Mouse (Mus musculus): ENCODE measurements around the gene Calm5.
"Not testable (repeated sequence)": the region's sequence is repeated elsewhere in the genome, so short reads cannot be mapped to it uniquely, and the experiment has no call there.

The Calm5 gene

GRCm38 (mm10) chr13:3853648-3854333, at the start of gene Calm5:
Calm5 (plus strand) TSS chr13:3854173.
- in situ Hi-C loops (cut with MboI, MseI) = not testable (repeated sequence)

GRCm38 (mm10) chr13:3804186-3804585, 49.8 kb upstream of the Calm5 start, which contains the start of gene Calml3:
Calml3 (minus strand) TSS chr13:3804316.
- in situ Hi-C loops (cut with MboI, MseI) = no loop called here

- in situ Hi-C loops (cut with MboI, MseI) = no loop called here
Measured at GRCm38 (mm10) chr13:3805132-3805531, 48.8 kb upstream of the Calm5 start.

- in situ Hi-C loops (cut with MboI, MseI) = no loop called here
Measured at GRCm38 (mm10) chr13:3805638-3806037, 48.3 kb upstream of the Calm5 start.

GRCm38 (mm10) chr13:3807131-3807827, 46.7 kb upstream of the Calm5 start:
- in situ Hi-C loops (cut with MboI, MseI) = no loop called here

- in situ Hi-C loops (cut with MboI, MseI) = no loop called here
Measured at GRCm38 (mm10) chr13:3818012-3818739, 35.8 kb upstream of the Calm5 start.

- in situ Hi-C loops (cut with MboI, MseI) = no loop called here
Measured at GRCm38 (mm10) chr13:3818740-3819076, 35.3 kb upstream of the Calm5 start.

- in situ Hi-C loops (cut with MboI, MseI) = loop anchor here (10.0 kb wide), 1 partner anchor 127 kb away; no protein-coding TSS in a partner anchor
Measured at GRCm38 (mm10) chr13:3822105-3822504, 31.9 kb upstream of the Calm5 start.

GRCm38 (mm10) chr13:3825726-3826125, 28.2 kb upstream of the Calm5 start:
- in situ Hi-C loops (cut with MboI, MseI) = loop anchor here (10.0 kb wide), 1 partner anchor 131 kb away; no protein-coding TSS in a partner anchor

- in situ Hi-C loops (cut with MboI, MseI) = no loop called here
Measured at GRCm38 (mm10) chr13:3831546-3831945, 22.4 kb upstream of the Calm5 start.

- in situ Hi-C loops (cut with MboI, MseI) = no loop called here
Measured at GRCm38 (mm10) chr13:3831994-3832393, 22.0 kb upstream of the Calm5 start.

GRCm38 (mm10) chr13:3832450-3832849, 21.5 kb upstream of the Calm5 start:
- in situ Hi-C loops (cut with MboI, MseI) = no loop called here

- in situ Hi-C loops (cut with MboI, MseI) = not testable (repeated sequence)
Measured at GRCm38 (mm10) chr13:3833644-3834043, 20.3 kb upstream of the Calm5 start.

GRCm38 (mm10) chr13:3837312-3837807, 16.6 kb upstream of the Calm5 start, which contains the start of gene Calm4:
Calm4 (plus strand) TSS chr13:3837757.
- in situ Hi-C loops (cut with MboI, MseI) = not testable (repeated sequence)

GRCm38 (mm10) chr13:3840662-3841061, 13.3 kb upstream of the Calm5 start:
- in situ Hi-C loops (cut with MboI, MseI) = not testable (repeated sequence)

GRCm38 (mm10) chr13:3850330-3850729, 3.6 kb upstream of the Calm5 start:
- in situ Hi-C loops (cut with MboI, MseI) = no loop called here

GRCm38 (mm10) chr13:3854856-3855255, 883 bp downstream of the Calm5 start:
- in situ Hi-C loops (cut with MboI, MseI) = no loop called here

- in situ Hi-C loops (cut with MboI, MseI) = no loop called here
Measured at GRCm38 (mm10) chr13:3856252-3856651, 2.3 kb downstream of the Calm5 start.

- in situ Hi-C loops (cut with MboI, MseI) = no loop called here
Measured at GRCm38 (mm10) chr13:3861251-3861650, 7.3 kb downstream of the Calm5 start.

GRCm38 (mm10) chr13:3862325-3862724, 8.4 kb downstream of the Calm5 start:
- in situ Hi-C loops (cut with MboI, MseI) = no loop called here

- in situ Hi-C loops (cut with MboI, MseI) = no loop called here
Measured at GRCm38 (mm10) chr13:3862922-3863580, 9.1 kb downstream of the Calm5 start.
